In genomic region chr15:79438209-79438810, GRCm38 (mm10) we compare ENCODE assay signal across 8 mouse cellular contexts. TPM values are rescaled to one million over a fixed set of nuclear protein-coding genes. Genes with fewer than 3 reads are reported as not detected.
DNase-seq lines count a peak whose midpoint lies in the region; ATAC-seq lines count a peak whose summit lies in the region.

No protein-coding gene starts in this region.

- peak overlapping the region; percentile 98; the same call in 1 of the 2 replicates for H3K4me3 ChIP-seq in hindbrain, embryonic 10.5 days
- H3K4me3 ChIP-seq in hindbrain, embryonic 11.5 days (ENCODE audit: low read depth, low read length), result no peak overlapping the region
- no peak overlapping the region for H3K4me3 ChIP-seq in brown adipose tissue, adult 24 weeks (ENCODE audit: insufficient read depth, low read depth, low read length)
- H3K4me3 ChIP-seq in hindbrain, embryonic 15.5 days, result no peak overlapping the region
- H3K4me3 ChIP-seq in midbrain, embryonic 14.5 days (replicated peaks; ENCODE audit: low read depth, low read length), result no peak overlapping the region

- WGBS in hindbrain, embryonic 10.5 days, result 84% methylated on average over 6 of the region's 6 CpGs
- WGBS in hindbrain, embryonic 11.5 days, result 82% methylated on average over 6 of the region's 6 CpGs
- 83% methylated on average over 6 of the region's 6 CpGs for WGBS in hindbrain, embryonic 15.5 days
- 83% methylated on average over 6 of the region's 6 CpGs for WGBS in midbrain, embryonic 14.5 days

- H3K9ac ChIP-seq in hindbrain, embryonic 11.5 days (ENCODE audit: low read depth, low read length), result no peak overlapping the region
- H3K9ac ChIP-seq in hindbrain, embryonic 15.5 days, result no peak overlapping the region; the same call in 1 of the 2 replicates
- peak overlapping the region; percentile 36; the same call in 1 of the 2 replicates for H3K9ac ChIP-seq in midbrain, embryonic 14.5 days (replicated peaks; ENCODE audit: low read length)

- H3K9me3 ChIP-seq in hindbrain, embryonic 10.5 days, result 0 out of 2 replicates have a peak, but pooled peaks cover 4% of the 10 kb centered on the region
- no peaks in the 10 kb centered on the region for H3K9me3 ChIP-seq in hindbrain, embryonic 11.5 days (ENCODE audit: control insufficient read depth, low read length)
- H3K9me3 ChIP-seq in hindbrain, embryonic 15.5 days, result no peaks in the 10 kb centered on the region
- no peaks in the 10 kb centered on the region for H3K9me3 ChIP-seq in midbrain, embryonic 14.5 days (ENCODE audit: control insufficient read depth, low read length)

- no peak for DNase-seq in hindbrain, embryonic 10.5 days (ENCODE audit: low spot score)
- no peak for DNase-seq in hindbrain, embryonic 11.5 days (ENCODE audit: low spot score)
- no peak for DNase-seq in midbrain, embryonic 14.5 days
- no peak for DNase-seq in thymus, postnatal 25 days
- no peak for DNase-seq in urinary bladder, adult 2 months (ENCODE audit: low spot score)

- H3K27ac ChIP-seq in hindbrain, embryonic 10.5 days, result 0 out of 2 replicates have a peak overlapping the region, but pooled peaks have one; percentile 4
- no peak overlapping the region for H3K27ac ChIP-seq in hindbrain, embryonic 11.5 days (ENCODE audit: low read depth, low read length)
- H3K27ac ChIP-seq in brown adipose tissue, adult 24 weeks (replicated peaks; ENCODE audit: low read depth, low read length), result 0 out of 2 replicates have a peak overlapping the region, but pooled peaks have one; percentile 10
- H3K27ac ChIP-seq in hindbrain, embryonic 15.5 days (replicated peaks), result no peak overlapping the region
- no peak overlapping the region for H3K27ac ChIP-seq in midbrain, embryonic 14.5 days (replicated peaks; ENCODE audit: low read depth, low read length)

- no peak for ATAC-seq in hindbrain, embryonic 11.5 days (ENCODE audit: low FRiP score)
- no peak for ATAC-seq in hindbrain, embryonic 15.5 days (ENCODE audit: low FRiP score, low read depth)
- no peak for ATAC-seq in midbrain, embryonic 14.5 days (ENCODE audit: low FRiP score, low TSS enrichment)
- ATAC-seq in activated CD4-positive, CD25-positive, alpha-beta regulatory T cell, adult 4 months, result no peak

- H3K4me1 ChIP-seq in hindbrain, embryonic 10.5 days (replicated peaks), result peaks cover 90% of the 10 kb centered on the region
- H3K4me1 ChIP-seq in hindbrain, embryonic 11.5 days (replicated peaks; ENCODE audit: control insufficient read depth, insufficient read depth, low read length), result peaks cover 24% of the 10 kb centered on the region
- peaks cover 56% of the 10 kb centered on the region for H3K4me1 ChIP-seq in brown adipose tissue, adult 24 weeks (ENCODE audit: control insufficient read depth, insufficient read depth, insufficient read length, low read length)
- H3K4me1 ChIP-seq in hindbrain, embryonic 15.5 days (replicated peaks), result peaks cover 77% of the 10 kb centered on the region
- H3K4me1 ChIP-seq in midbrain, embryonic 14.5 days (ENCODE audit: control insufficient read depth, insufficient read depth, low read length), result peaks cover 64% of the 10 kb centered on the region

- H3K36me3 ChIP-seq in hindbrain, embryonic 10.5 days, result peaks cover 67% of the 10 kb centered on the region
- peaks cover 20% of the 10 kb centered on the region for H3K36me3 ChIP-seq in hindbrain, embryonic 11.5 days (ENCODE audit: control insufficient read depth, insufficient read depth, low read length)
- peaks cover 20% of the 10 kb centered on the region for H3K36me3 ChIP-seq in hindbrain, embryonic 15.5 days
- peaks cover 53% of the 10 kb centered on the region for H3K36me3 ChIP-seq in midbrain, embryonic 14.5 days (ENCODE audit: control insufficient read depth, insufficient read depth, low read length)

- H3K27me3 ChIP-seq in hindbrain, embryonic 10.5 days (ENCODE audit: insufficient read depth, poor library complexity, severe bottlenecking), result peaks cover 6% of the 10 kb centered on the region; the same call in 1 of the 2 replicates
- no peaks in the 10 kb centered on the region for H3K27me3 ChIP-seq in hindbrain, embryonic 11.5 days (ENCODE audit: control insufficient read depth, insufficient read depth, low read length)
- H3K27me3 ChIP-seq in hindbrain, embryonic 15.5 days, result no peaks in the 10 kb centered on the region
- H3K27me3 ChIP-seq in midbrain, embryonic 14.5 days (ENCODE audit: control insufficient read depth, insufficient read depth, low read length), result no peaks in the 10 kb centered on the region

- H3K4me2 ChIP-seq in hindbrain, embryonic 11.5 days (replicated peaks; ENCODE audit: low read depth, low read length), result no peak overlapping the region; the same call in 1 of the 2 replicates
- peak overlapping the region; percentile 95 for H3K4me2 ChIP-seq in hindbrain, embryonic 15.5 days
- H3K4me2 ChIP-seq in midbrain, embryonic 14.5 days (ENCODE audit: low read length), result peak overlapping the region; percentile 88

RNA-seq across cellular contexts. Expression of gene Csnk1e, which starts 17.1 kb away (rescaled TPM):
- polyA plus RNA-seq in hindbrain, embryonic 10.5 days (2016; fragmentation: Nextera tagmentation; extraction: Ambion mirVana), result 148 and 190 TPM in 2 replicates
- 193 and 195 TPM in 2 replicates for polyA plus RNA-seq in hindbrain, embryonic 11.5 days (2014; fragmentation: Nextera tagmentation; extraction: Ambion mirVana)
- 17.4 and 24.8 TPM in 2 replicates for polyA plus RNA-seq in brown adipose tissue, adult 24 weeks (2012; ENCODE audit: insufficient read depth, insufficient read length, missing spikeins)
- polyA plus RNA-seq in hindbrain, embryonic 15.5 days (2015; fragmentation: Nextera tagmentation; extraction: Ambion mirVana), result 229 and 234 TPM in 2 replicates
- polyA plus RNA-seq in midbrain, embryonic 14.5 days (2014; fragmentation: Nextera tagmentation; extraction: Ambion mirVana), result 225 and 226 TPM in 2 replicates
- polyA plus RNA-seq in activated CD4-positive, CD25-positive, alpha-beta regulatory T cell, adult 4 months (2017; shearing (Covaris generic)), result 1 to 10 TPM; 5.5 to 5.6 TPM
- 76.7 and 90.3 TPM in 2 replicates for polyA plus RNA-seq in urinary bladder, adult 2 months (2012; rRNA removed)

RNA-seq across cellular contexts. Expression of gene Tmem184b, which starts 34.9 kb away (rescaled TPM):
- 54.8 and 56.2 TPM in 2 replicates for polyA plus RNA-seq in hindbrain, embryonic 10.5 days (2016; fragmentation: Nextera tagmentation; extraction: Ambion mirVana)
- 32.7 and 33.5 TPM in 2 replicates for polyA plus RNA-seq in hindbrain, embryonic 11.5 days (2014; fragmentation: Nextera tagmentation; extraction: Ambion mirVana)
- polyA plus RNA-seq in brown adipose tissue, adult 24 weeks (2012; ENCODE audit: insufficient read depth, insufficient read length, missing spikeins), result 60.3 and 71.0 TPM in 2 replicates
- polyA plus RNA-seq in hindbrain, embryonic 15.5 days (2015; fragmentation: Nextera tagmentation; extraction: Ambion mirVana), result 45.7 and 51.6 TPM in 2 replicates
- 32.2 and 36.6 TPM in 2 replicates for polyA plus RNA-seq in midbrain, embryonic 14.5 days (2014; fragmentation: Nextera tagmentation; extraction: Ambion mirVana)
- 10 to 100 TPM in 1 of 2 experiments, 1 to 10 TPM in 1; 9.3 to 18.1 TPM for polyA plus RNA-seq in activated CD4-positive, CD25-positive, alpha-beta regulatory T cell, adult 4 months (2017; shearing (Covaris generic))
- 51.5 and 68.3 TPM in 2 replicates for polyA plus RNA-seq in urinary bladder, adult 2 months (2012; rRNA removed)

Comparison
In these comparisons a context has a peak if more than half of its experiments do, and no peak if none do; other contexts are left out.
1. H3K27ac ChIP-seq: peak in hindbrain, embryonic 10.5 days (single experiment) and brown adipose tissue, adult 24 weeks (single experiment); none in hindbrain, embryonic 11.5 days (single experiment), hindbrain, embryonic 15.5 days (single experiment) and midbrain, embryonic 14.5 days (single experiment).